Mouse (Mus musculus) spleen, postnatal 4 days (tissue): ENCODE data around the gene Sun1.

Source experiments
- DNase-seq, 2 experiments: peaks; one replicate each; pipeline ENCODE4 v3.0.0; 2022; ENCODE audit warnings: low spot score in 2 of 2

Sun1 gene

GRCm38 (mm10) chr5:139199995-139200769, at the start of gene Sun1:
Sun1 (plus strand) TSS chr5:139200637.
- peak; percentile 99 for DNase-seq

- DNase-seq = no peak
Observed at GRCm38 (mm10) chr5:139160899-139161298, 39.5 kb upstream of the Sun1 start.

- DNase-seq = peak in 1 of 2 experiments; percentile 26
Observed at GRCm38 (mm10) chr5:139161632-139162031, 38.8 kb upstream of the Sun1 start.

- no peak for DNase-seq
Observed at GRCm38 (mm10) chr5:139166781-139167361, 33.6 kb upstream of the Sun1 start.

GRCm38 (mm10) chr5:139167548-139167947, 32.9 kb upstream of the Sun1 start:
- DNase-seq = no peak

GRCm38 (mm10) chr5:139171929-139172328, 28.5 kb upstream of the Sun1 start:
- DNase-seq = no peak

- DNase-seq = no peak
Observed at GRCm38 (mm10) chr5:139174141-139174540, 26.3 kb upstream of the Sun1 start.

GRCm38 (mm10) chr5:139174556-139175547, 25.6 kb upstream of the Sun1 start:
- no peak for DNase-seq

- peak; percentile 78 to 93 for DNase-seq
Observed at GRCm38 (mm10) chr5:139178895-139179631, 21.4 kb upstream of the Sun1 start.

- no peak for DNase-seq
Observed at GRCm38 (mm10) chr5:139183131-139183530, 17.3 kb upstream of the Sun1 start.

GRCm38 (mm10) chr5:139183601-139184000, 16.8 kb upstream of the Sun1 start:
- no peak for DNase-seq

- DNase-seq = no peak
Observed at GRCm38 (mm10) chr5:139184897-139185296, 15.5 kb upstream of the Sun1 start.

- DNase-seq = no peak
Observed at GRCm38 (mm10) chr5:139189726-139190125, 10.7 kb upstream of the Sun1 start.

GRCm38 (mm10) chr5:139190958-139191357, 9.5 kb upstream of the Sun1 start:
- no peak for DNase-seq

GRCm38 (mm10) chr5:139198779-139199178, 1.7 kb upstream of the Sun1 start:
- no peak for DNase-seq

- DNase-seq = no peak
Observed at GRCm38 (mm10) chr5:139199636-139199994, 822 bp upstream of the Sun1 start.

GRCm38 (mm10) chr5:139200770-139201569, 533 bp downstream of the Sun1 start:
- DNase-seq = no peak

GRCm38 (mm10) chr5:139202127-139202526, 1.7 kb downstream of the Sun1 start:
- DNase-seq = no peak

GRCm38 (mm10) chr5:139203312-139203711, 2.9 kb downstream of the Sun1 start:
- DNase-seq = no peak

GRCm38 (mm10) chr5:139206081-139206480, 5.6 kb downstream of the Sun1 start:
- DNase-seq = no peak

- no peak for DNase-seq
Observed at GRCm38 (mm10) chr5:139206525-139206924, 6.1 kb downstream of the Sun1 start.
